In genomic region chr15:81465901-81466737, GRCm38 (mm10) we compare ENCODE assay signal across 8 mouse cellular contexts. TPM values are rescaled to one million over a fixed set of nuclear protein-coding genes. Genes with fewer than 3 reads are reported as not detected.
DNase-seq lines count a peak whose midpoint lies in the region; ATAC-seq and TF ChIP-seq lines count a peak whose summit lies in the region.

Gene Rbx1, plus strand, starts transcription at chr15:81466296.

- intact Hi-C loops in heart, postnatal 36 days (cut with DNase I): loop anchor here (1.0 to 2.0 kb wide), 3 partner anchors 57 to 119 kb away; partner anchors contain the start of gene Ep300

- in situ Hi-C loops in ES-E14 (cut with MboI; ENCODE audit: low sequenced_read_pairs in 2 of 2, unreplicated experiment in 2 of 2): loop anchor here in 1 of 2 experiments (5.0 kb wide), 1 partner anchor 116 kb away; no protein-coding TSS in a partner anchor

- ATAC-seq in forebrain, embryonic 16.5 days: peak; percentile 99
- peak; percentile 99 for ATAC-seq in lung, embryonic 14.5 days (ENCODE audit: insufficient read depth)

- H3K9ac ChIP-seq in ES-E14 (ENCODE audit: insufficient read depth, low read depth, low read length, poor library complexity, severe bottlenecking): peak within 1 kb of the TSS; percentile 91
- peak within 1 kb of the TSS; percentile 84 for H3K9ac ChIP-seq in forebrain, embryonic 16.5 days (replicated peaks; ENCODE audit: low read depth, low read length)
- H3K9ac ChIP-seq in lung, embryonic 14.5 days: peak within 1 kb of the TSS; percentile 74

- H3K4me3 ChIP-seq in ES-E14 (ENCODE audit: insufficient read depth in 1 of 2, low read depth in 1 of 2, low read length in 2 of 2, poor library complexity in 1 of 2, severe bottlenecking in 1 of 2): peak within 1 kb of the TSS; percentile 79 to 98
- peak within 1 kb of the TSS; percentile 74 for H3K4me3 ChIP-seq in forebrain, embryonic 16.5 days (replicated peaks; ENCODE audit: low read length)
- peak within 1 kb of the TSS; percentile 78 for H3K4me3 ChIP-seq in layer of hippocampus, adult 2 months
- peak within 1 kb of the TSS; percentile 61 for H3K4me3 ChIP-seq in lung, embryonic 14.5 days (ENCODE audit: low read depth, low read length)
- H3K4me3 ChIP-seq in olfactory bulb, adult 2 months (ENCODE audit: insufficient read depth, low read depth, low read length): peak within 1 kb of the TSS; percentile 74
- H3K4me3 ChIP-seq in thymus, adult 2 months (ENCODE audit: control insufficient read depth, insufficient read depth, low read length): peak within 1 kb of the TSS; percentile 66

- peak; percentile 96 for DNase-seq in ES-E14 (ENCODE audit: low read depth, low spot score)
- peak; percentile 99 for DNase-seq in cerebellum, adult 11-12 months
- peak; percentile 99 to 100 for DNase-seq in heart, postnatal 36 days
- peak; percentile 98 to 99 for DNase-seq in layer of hippocampus, adult 2 months (ENCODE audit: low spot score in 2 of 2)
- peak; percentile 99 for DNase-seq in lung, embryonic 14.5 days
- DNase-seq in thymus, adult 2 months: peak; percentile 98

- H3K27ac ChIP-seq in ES-E14 (ENCODE audit: insufficient read depth, low read depth, low read length, poor library complexity, severe bottlenecking): peak within 1 kb of the TSS; percentile 83
- peak within 1 kb of the TSS; percentile 94 for H3K27ac ChIP-seq in forebrain, embryonic 16.5 days (ENCODE audit: low read length)
- peak within 1 kb of the TSS; percentile 96 for H3K27ac ChIP-seq in layer of hippocampus, adult 2 months
- peak within 1 kb of the TSS; percentile 83 for H3K27ac ChIP-seq in lung, embryonic 14.5 days (ENCODE audit: low read depth)
- H3K27ac ChIP-seq in olfactory bulb, adult 2 months (ENCODE audit: insufficient read depth, low read depth, low read length): peak within 1 kb of the TSS; percentile 96
- H3K27ac ChIP-seq in thymus, adult 2 months (ENCODE audit: control insufficient read depth, insufficient read depth, low read length): peak within 1 kb of the TSS; percentile 77

- no peaks in the 10 kb centered on the region for H3K9me3 ChIP-seq in ES-E14 (ENCODE audit: control insufficient read depth, insufficient read depth, low read depth, low read length)
- peaks cover 3% of the 10 kb centered on the region; the same call in 1 of the 2 replicates for H3K9me3 ChIP-seq in forebrain, embryonic 16.5 days (ENCODE audit: control insufficient read depth, low read length)
- H3K9me3 ChIP-seq in lung, embryonic 14.5 days (ENCODE audit: low read depth, low read length): 0 out of 2 replicates have a peak, but pooled peaks cover 5% of the 10 kb centered on the region

- H3K36me3 ChIP-seq in ES-E14 (ENCODE audit: control insufficient read depth, insufficient read depth, low read length, poor library complexity, severe bottlenecking): peaks cover 8% of the 10 kb centered on the region
- H3K36me3 ChIP-seq in forebrain, embryonic 16.5 days (ENCODE audit: control insufficient read depth, insufficient read depth): peaks cover 12% of the 10 kb centered on the region
- H3K36me3 ChIP-seq in lung, embryonic 14.5 days (ENCODE audit: insufficient read depth): peaks cover 24% of the 10 kb centered on the region
- peaks cover 5% of the 10 kb centered on the region; the same call in 1 of the 2 replicates for H3K36me3 ChIP-seq in thymus, adult 2 months (ENCODE audit: control insufficient read depth, insufficient read depth, low read length)

- no peak for TF ChIP-seq CTCF in layer of hippocampus, adult 2 months (conservative IDR thresholded peaks at IDR 0.05)
- TF ChIP-seq CTCF in lung, embryonic 14.5 days (IDR thresholded peaks at IDR 0.05; ENCODE audit: low read depth): no peak
- TF ChIP-seq CTCF in olfactory bulb, adult 2 months (IDR thresholded peaks at IDR 0.05; ENCODE audit: insufficient read depth, low read depth, low read length): no peak
- no peak; the same call in 1 of the 2 replicates for TF ChIP-seq CTCF in thymus, adult 2 months (IDR thresholded peaks at IDR 0.05; ENCODE audit: borderline replicate concordance, control insufficient read depth, extremely low read depth, insufficient read depth, low read length, poor library complexity)

- H3K27me3 ChIP-seq in forebrain, embryonic 16.5 days (replicated peaks; ENCODE audit: control insufficient read depth, insufficient read depth, low read length): no peaks in the 10 kb centered on the region
- H3K27me3 ChIP-seq in lung, embryonic 14.5 days (ENCODE audit: insufficient read depth, low read length): no peaks in the 10 kb centered on the region
- no peaks in the 10 kb centered on the region for H3K27me3 ChIP-seq in thymus, adult 2 months (ENCODE audit: control insufficient read depth, insufficient read depth, low read length)

- H3K4me2 ChIP-seq in forebrain, embryonic 16.5 days (ENCODE audit: low read length): peak within 1 kb of the TSS; percentile 86
- H3K4me2 ChIP-seq in lung, embryonic 14.5 days: peak within 1 kb of the TSS; percentile 69

- peaks cover 2 to 11% of the 10 kb centered on the region in 2 experiments; a peak in 3 of 4 replicates for H3K4me1 ChIP-seq in ES-E14 (ENCODE audit: control insufficient read depth in 2 of 2, insufficient read depth in 2 of 2, low read length in 2 of 2, poor library complexity in 1 of 2)
- peaks cover 16% of the 10 kb centered on the region for H3K4me1 ChIP-seq in forebrain, embryonic 16.5 days (replicated peaks; ENCODE audit: control insufficient read depth, insufficient read depth, low read length)
- no peaks in the 10 kb centered on the region for H3K4me1 ChIP-seq in lung, embryonic 14.5 days (ENCODE audit: insufficient read depth)
- no peaks in the 10 kb centered on the region for H3K4me1 ChIP-seq in olfactory bulb, adult 2 months (ENCODE audit: control insufficient read depth, insufficient read depth, low read length)
- H3K4me1 ChIP-seq in thymus, adult 2 months (replicated peaks; ENCODE audit: control insufficient read depth, insufficient read depth, low read length): peaks cover 5% of the 10 kb centered on the region

- peak; percentile 56 for TF ChIP-seq POLR2A in olfactory bulb, adult 2 months (IDR thresholded peaks at IDR 0.05; ENCODE audit: insufficient read depth, low read depth, low read length)
- TF ChIP-seq POLR2A in thymus, adult 2 months (IDR thresholded peaks at IDR 0.05; ENCODE audit: control insufficient read depth, extremely low read depth, insufficient read depth, low read length, poor library complexity): peak; percentile 84

- under 1% methylated on average over 61 of the region's 62 CpGs for WGBS in forebrain, embryonic 16.5 days
- under 1% methylated on average over 61 of the region's 62 CpGs for WGBS in lung, embryonic 14.5 days
- under 1% methylated on average over 62 of the region's 62 CpGs for WGBS in olfactory bulb, adult 2 months
- under 1% methylated on average over 62 of the region's 62 CpGs for WGBS in thymus, adult 2 months

TF ChIP-seq in ES-E14, 5 proteins besides CTCF, POLR2A, EP300 and RAD21:
- TF ChIP-seq ZC3H11A (IDR thresholded peaks at IDR 0.05; ENCODE audit: borderline replicate concordance, low read depth, low read length) (no peak), CHD2 (IDR thresholded peaks at IDR 0.05; ENCODE audit: low read depth, low read length) (peak; percentile 85)

RNA-seq across cellular contexts. Expression of gene Rbx1, which starts in this region (rescaled TPM):
- total RNA-seq in ES-E14 (2012; rRNA removed): 179 and 282 TPM in 2 replicates
- 449 and 466 TPM in 2 replicates for polyA plus RNA-seq in forebrain, embryonic 16.5 days (2015; fragmentation: Nextera tagmentation; extraction: Ambion mirVana)
- total RNA-seq in heart, postnatal 36 days (2021): 100 to 1,000 TPM; 115 to 118 TPM
- 100 to 1,000 TPM; 124 to 137 TPM for total RNA-seq in layer of hippocampus, adult 2 months (2021)
- polyA plus RNA-seq in lung, embryonic 14.5 days (2014; fragmentation: Nextera tagmentation; extraction: Ambion mirVana): 539 and 550 TPM in 2 replicates
- polyA plus RNA-seq in olfactory bulb, adult 2 months (2012; ENCODE audit: insufficient read depth, insufficient read length, low replicate concordance, missing spikeins): not detected in 2 replicates
- polyA plus RNA-seq in thymus, adult 2 months (2012; rRNA removed): 85.2 and 104 TPM in 2 replicates

Comparison
In these comparisons a context has a peak if more than half of its experiments do, and no peak if none do; other contexts are left out.
1. Peak in every context shown above with its lines: DNase-seq, ATAC-seq, H3K4me3 ChIP-seq and H3K27ac ChIP-seq.
2. RNA of gene Rbx1 (polyA plus RNA-seq): 539 to 550 TPM in lung, embryonic 14.5 days, 449 to 466 TPM in forebrain, embryonic 16.5 days and 85.2 to 104 TPM in thymus, adult 2 months; not detected in olfactory bulb, adult 2 months; every median in the first group is over 10 times any median in the second.